Mouse (Mus musculus): ENCODE measurements around the gene Pdlim1. TPM values are rescaled to one million over a fixed set of nuclear protein-coding genes. Genes with fewer than 3 reads are reported as not detected.

Gene Pdlim1
- total RNA-seq, 1 experiment from 2014 or later = 61.8 TPM

GRCm38 (mm10) chr19:40290099-40290724, 18.6 kb upstream of the Pdlim1 start:
- no peak for ATAC-seq (replicated peaks; ENCODE audit: low read depth, poor library complexity, severe bottlenecking)

- no peak for ATAC-seq (replicated peaks; ENCODE audit: low read depth, poor library complexity, severe bottlenecking)
Observed at GRCm38 (mm10) chr19:40288415-40288814, 16.8 kb upstream of the Pdlim1 start.

- no peak for ATAC-seq (replicated peaks; ENCODE audit: low read depth, poor library complexity, severe bottlenecking)
Observed at GRCm38 (mm10) chr19:40284704-40285103, 13.1 kb upstream of the Pdlim1 start.

DNA sequence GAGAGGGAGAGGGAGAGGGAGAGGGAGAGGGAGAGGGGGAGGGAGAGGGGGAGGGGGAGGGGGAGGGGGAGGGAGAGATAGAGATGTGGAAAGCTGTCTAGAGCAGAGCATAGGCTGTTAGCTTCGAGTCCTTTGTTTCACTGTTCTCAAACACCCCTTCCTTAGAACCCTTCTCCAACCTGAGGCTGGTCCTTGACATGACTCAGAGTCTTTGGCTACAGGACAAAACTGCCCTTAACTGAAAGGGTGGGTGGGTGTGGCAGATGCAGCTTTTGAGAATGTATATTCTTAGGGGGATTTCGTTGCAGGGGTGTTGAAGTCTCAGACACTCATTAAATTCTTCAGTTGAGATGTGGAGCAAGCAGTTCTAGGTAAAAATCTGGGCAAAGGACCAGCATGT, 11.8 kb upstream of the Pdlim1 start:
- no peak for ATAC-seq (replicated peaks; ENCODE audit: low read depth, poor library complexity, severe bottlenecking)

GRCm38 (mm10) chr19:40278372-40279023, 6.9 kb upstream of the Pdlim1 start:
- ATAC-seq (replicated peaks; ENCODE audit: low read depth, poor library complexity, severe bottlenecking) = no peak

DNA sequence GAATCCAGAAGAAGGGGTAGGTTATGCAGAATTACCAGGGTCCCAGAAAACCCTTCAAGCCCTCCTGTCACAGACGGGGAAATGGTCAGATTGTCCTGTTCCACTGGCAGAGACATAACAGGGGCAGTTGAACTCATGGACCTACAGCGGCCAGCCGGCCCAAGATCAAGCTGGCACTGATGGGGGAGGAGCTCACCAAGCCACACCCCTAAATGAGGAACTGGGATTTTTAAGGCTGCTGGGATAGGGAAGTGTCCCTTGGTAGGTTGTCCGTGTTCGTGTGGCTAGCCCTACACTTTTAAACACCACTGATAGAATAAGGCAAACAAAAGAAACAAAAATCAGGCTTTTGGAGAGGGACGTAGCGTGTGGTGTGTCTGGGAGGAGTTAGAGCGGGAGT, 5.9 kb upstream of the Pdlim1 start:
- ATAC-seq (replicated peaks; ENCODE audit: low read depth, poor library complexity, severe bottlenecking) = peak; percentile 67

DNA sequence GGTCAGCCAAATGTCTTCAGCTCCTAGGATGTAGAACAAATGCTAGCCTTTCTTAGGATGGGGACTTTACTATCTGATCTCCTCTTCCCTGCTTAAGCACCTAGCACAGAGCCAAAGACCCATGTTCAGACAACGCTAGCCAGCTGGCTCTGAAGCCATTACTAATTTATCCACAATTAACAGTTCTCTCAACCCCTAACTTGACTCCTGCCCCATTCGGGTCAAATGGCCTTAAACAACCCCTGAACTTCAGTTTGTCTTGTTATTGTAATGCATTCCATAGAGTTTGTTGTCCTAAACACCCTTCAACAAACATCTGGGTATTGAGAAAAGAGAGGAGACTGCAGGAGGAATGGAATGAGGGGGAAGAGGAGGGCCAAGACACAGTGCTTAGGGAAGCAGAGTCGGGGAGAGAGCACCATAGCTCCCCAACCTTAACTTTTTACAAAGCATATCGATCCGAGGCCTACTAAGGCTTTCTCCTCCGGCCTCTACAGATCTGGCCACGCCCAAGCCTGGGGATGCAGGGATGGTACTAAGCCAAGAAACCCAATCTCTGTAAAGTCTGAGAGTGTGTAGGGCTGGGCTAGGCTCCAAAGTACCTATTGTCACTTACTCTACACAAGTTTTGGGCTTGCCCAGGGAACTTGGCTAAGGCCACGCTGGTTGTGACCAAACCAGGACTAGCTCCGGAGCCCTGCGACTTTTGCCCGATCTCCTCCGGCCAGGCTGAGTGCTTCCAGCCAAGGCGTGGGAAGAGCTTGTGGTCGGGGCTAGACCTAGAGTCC, 4.0 kb upstream of the Pdlim1 start:
- no peak for ATAC-seq (replicated peaks; ENCODE audit: low read depth, poor library complexity, severe bottlenecking)

GRCm38 (mm10) chr19:40272674-40273073, 1.0 kb upstream of the Pdlim1 start:
- no peak for ATAC-seq (replicated peaks; ENCODE audit: low read depth, poor library complexity, severe bottlenecking)

GRCm38 (mm10) chr19:40270351-40271307, 1.0 kb downstream of the Pdlim1 start:
- ATAC-seq (replicated peaks; ENCODE audit: low read depth, poor library complexity, severe bottlenecking) = peak; percentile 15

GRCm38 (mm10) chr19:40269526-40269925, 2.1 kb downstream of the Pdlim1 start:
- no peak for ATAC-seq (replicated peaks; ENCODE audit: low read depth, poor library complexity, severe bottlenecking)

GRCm38 (mm10) chr19:40268493-40268892, 3.1 kb downstream of the Pdlim1 start:
- no peak for ATAC-seq (replicated peaks; ENCODE audit: low read depth, poor library complexity, severe bottlenecking)

DNA sequence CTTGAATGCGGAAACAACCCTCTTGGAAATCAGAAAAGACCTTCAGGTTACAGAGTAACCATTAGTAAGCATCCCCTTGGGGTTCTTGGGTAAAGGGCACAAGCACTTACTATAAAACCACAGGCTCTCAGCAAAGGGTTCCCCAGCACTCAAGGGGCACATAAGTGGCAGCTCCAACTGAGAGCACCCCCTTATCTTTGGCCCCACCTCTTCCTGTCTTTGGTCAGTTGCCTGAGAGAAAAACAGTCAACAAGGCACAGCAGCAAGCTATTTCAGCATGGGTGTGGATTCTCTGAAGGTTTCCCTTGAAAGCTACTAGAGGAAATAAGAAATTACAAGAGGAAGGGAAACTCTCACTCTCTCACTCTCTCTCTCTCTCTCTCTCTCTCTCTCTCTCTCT, 4.3 kb downstream of the Pdlim1 start:
- peak; percentile 79 for ATAC-seq (replicated peaks; ENCODE audit: low read depth, poor library complexity, severe bottlenecking)

DNA sequence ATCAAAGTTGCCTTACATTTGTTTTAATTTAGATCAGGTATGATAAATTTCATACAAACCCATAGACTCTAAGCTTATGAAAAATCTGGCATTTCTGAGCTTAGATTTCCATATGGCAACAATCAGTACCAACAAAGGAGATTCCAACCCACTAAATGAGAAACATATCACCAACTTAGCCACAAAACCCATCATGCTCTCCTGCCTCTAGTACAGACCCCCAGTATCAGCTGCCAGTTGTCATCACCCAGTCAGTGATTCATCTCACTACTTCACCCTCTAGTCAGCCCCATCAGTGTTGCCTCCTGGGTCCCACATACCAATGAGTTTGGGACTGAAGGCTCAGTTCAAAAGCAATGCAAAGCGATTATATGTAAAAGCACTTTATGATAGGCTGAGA, 12.2 kb downstream of the Pdlim1 start:
- no peak for ATAC-seq (replicated peaks; ENCODE audit: low read depth, poor library complexity, severe bottlenecking)

- peak; percentile 96 for ATAC-seq (replicated peaks; ENCODE audit: low read depth, poor library complexity, severe bottlenecking)
Observed at GRCm38 (mm10) chr19:40257396-40257795, 14.2 kb downstream of the Pdlim1 start.

DNA sequence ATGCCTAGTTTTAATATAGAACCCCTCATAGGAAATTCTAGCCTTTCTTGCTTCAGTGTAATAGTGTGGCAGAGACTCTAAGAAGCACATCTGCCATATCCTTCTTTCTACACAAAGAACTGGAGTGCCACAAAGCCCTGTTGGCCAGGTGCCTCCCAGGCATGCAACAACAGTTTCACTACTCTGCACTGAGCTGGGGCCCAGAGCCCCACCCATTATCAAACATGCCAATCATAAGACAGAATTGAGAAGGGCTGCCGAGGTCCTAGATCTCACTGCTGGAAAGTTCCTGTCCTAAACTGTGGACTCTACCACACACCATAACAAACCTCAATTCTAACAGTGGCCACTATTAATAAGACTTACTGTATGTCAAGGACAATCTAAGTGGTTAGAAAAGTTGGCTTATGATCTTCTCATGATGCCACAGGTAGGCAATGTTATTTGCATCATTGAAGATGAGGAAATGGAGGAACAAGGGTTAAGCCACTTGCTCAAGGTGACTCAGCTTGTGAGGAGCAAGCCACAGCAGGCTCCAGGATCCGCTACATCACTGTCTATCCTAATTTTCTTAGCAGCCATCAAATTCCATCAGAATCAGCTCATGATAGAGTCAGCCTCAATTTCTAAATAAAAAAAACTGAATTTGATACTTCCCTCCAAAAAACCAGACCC, 15.1 kb downstream of the Pdlim1 start:
- ATAC-seq (replicated peaks; ENCODE audit: low read depth, poor library complexity, severe bottlenecking) = no peak

DNA sequence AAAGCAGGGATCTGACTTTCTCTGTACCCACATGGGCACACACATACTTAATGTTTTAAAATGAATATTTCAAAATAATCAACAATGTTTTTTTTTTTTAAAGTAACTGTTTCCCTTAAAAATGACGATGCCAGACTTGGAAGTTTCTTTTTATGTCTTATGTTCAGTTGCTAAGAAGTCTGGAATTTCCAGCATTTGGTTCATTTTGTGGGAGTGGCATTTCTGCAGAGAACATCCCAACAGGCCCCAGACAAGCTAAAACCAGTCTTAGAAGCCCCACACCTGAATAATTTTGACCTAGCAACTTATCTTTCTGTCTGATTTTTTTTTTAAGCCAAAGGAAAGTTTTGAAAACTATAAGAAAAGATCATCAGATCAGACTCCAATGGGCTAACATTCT, 16.1 kb downstream of the Pdlim1 start:
- no peak for ATAC-seq (replicated peaks; ENCODE audit: low read depth, poor library complexity, severe bottlenecking)

DNA sequence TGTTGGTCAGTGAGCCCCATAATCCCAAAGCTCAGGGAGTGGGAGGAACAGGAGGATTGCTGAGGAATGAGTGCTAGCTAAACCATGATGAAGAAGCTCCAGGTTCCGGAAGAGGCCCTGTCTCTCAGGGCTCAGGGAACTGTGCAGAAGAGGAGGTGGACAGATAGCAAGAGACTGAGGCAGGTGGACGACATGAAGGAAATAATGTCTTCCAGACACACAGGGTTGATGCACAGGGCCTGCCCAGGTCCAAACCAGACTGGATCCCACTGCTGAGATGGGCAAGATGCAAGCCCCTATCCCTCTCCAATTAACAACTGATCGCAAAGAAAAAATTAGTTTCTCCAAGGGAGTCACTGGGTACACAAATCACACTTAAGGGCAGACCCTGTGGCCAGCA, 16.9 kb downstream of the Pdlim1 start:
- no peak for ATAC-seq (replicated peaks; ENCODE audit: low read depth, poor library complexity, severe bottlenecking)

- ATAC-seq (replicated peaks; ENCODE audit: low read depth, poor library complexity, severe bottlenecking) = no peak
Observed at GRCm38 (mm10) chr19:40253768-40254167, 17.9 kb downstream of the Pdlim1 start.

DNA sequence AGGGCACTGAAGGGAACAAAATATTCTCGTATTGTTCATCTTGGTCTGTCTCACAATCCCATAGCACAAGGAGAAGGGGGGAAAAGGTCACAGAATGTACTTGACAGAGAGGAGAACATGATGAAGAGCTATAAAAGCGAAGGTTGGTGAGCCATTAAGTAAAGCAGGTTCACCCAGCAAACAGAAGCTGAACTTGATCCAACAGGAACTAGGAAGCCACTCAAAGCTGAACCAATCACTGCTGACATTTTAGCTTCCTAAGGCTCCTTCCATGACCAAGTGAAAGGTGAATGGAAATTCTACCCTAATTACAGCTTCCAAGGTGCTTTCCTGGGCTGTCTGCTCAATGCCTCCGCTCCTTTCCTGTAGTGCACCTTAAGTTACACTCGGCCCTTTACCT, 20.5 kb downstream of the Pdlim1 start:
- ATAC-seq (replicated peaks; ENCODE audit: low read depth, poor library complexity, severe bottlenecking) = no peak

DNA sequence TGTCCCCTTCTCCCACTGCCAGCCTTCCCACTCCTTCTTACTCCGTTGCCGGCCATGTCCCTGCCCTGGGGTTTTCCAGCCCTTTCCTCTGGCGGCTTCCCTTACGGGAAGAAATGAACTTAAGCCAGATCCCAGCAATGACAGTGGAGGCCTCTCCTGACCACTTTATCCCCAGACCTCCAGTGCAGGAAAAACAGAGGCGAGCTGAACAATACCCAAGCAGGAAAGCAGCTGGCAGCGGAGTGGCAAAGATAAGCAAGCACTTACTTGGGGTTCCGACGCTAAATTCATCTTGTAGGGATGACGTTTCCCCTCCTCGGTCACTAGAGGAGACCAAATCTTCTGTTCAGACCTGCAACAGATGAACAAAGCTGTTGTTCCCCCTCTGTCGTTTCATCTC, 22.3 kb downstream of the Pdlim1 start:
- ATAC-seq (replicated peaks; ENCODE audit: low read depth, poor library complexity, severe bottlenecking) = peak; percentile 65
